Mouse (Mus musculus) heart, adult 2 months (tissue): ENCODE data around the gene Xrcc5.

Experiments
- CTCF ChIP-seq: fragments of 200-600 bp; IDR thresholded peaks from 2 replicates; pipeline ENCODE4 v1.8.1; 2022; ENCODE audit warnings: antibody characterized with exemption, mild to moderate bottlenecking, moderate library complexity
- EP300 ChIP-seq: fragments of 200-500 bp; IDR thresholded peaks from 2 replicates; pipeline ENCODE4 v1.6.1; 2011; ENCODE audit warnings: low read depth, low read length, control low read depth; ENCODE audit not compliant: insufficient read depth

DNA sequence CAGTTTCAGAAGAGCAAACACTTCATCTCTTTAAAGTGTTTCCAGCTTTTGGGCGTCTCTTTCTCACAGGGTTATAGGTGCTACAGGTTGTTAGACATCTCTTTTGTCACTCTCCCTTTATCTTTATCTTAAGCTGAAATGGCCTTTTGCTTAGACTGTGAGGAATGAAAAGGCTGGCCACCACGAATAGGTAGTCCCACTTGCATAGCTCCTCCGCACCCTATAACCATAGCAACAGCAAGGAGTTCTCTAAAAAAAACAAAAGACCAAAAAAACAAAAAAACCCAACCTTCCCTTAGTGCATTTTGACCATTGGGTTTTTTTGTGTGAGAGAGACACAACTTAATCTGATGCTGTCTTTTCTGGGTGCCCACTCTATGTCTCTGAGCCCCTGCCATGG is 127.3 kb downstream of the Xrcc5 start:
- TF ChIP-seq EP300 (no peak), CTCF (no peak)
